Mouse (Mus musculus): Measurements from ENCODE around the gene Ptbp3. TPM values are rescaled to one million over a fixed set of nuclear protein-coding genes. Genes with fewer than 3 reads are reported as not detected.

The Ptbp3 gene
- total and polyA plus RNA-seq, 3 experiments = 78.8 to 315 (median 121) TPM

DNA sequence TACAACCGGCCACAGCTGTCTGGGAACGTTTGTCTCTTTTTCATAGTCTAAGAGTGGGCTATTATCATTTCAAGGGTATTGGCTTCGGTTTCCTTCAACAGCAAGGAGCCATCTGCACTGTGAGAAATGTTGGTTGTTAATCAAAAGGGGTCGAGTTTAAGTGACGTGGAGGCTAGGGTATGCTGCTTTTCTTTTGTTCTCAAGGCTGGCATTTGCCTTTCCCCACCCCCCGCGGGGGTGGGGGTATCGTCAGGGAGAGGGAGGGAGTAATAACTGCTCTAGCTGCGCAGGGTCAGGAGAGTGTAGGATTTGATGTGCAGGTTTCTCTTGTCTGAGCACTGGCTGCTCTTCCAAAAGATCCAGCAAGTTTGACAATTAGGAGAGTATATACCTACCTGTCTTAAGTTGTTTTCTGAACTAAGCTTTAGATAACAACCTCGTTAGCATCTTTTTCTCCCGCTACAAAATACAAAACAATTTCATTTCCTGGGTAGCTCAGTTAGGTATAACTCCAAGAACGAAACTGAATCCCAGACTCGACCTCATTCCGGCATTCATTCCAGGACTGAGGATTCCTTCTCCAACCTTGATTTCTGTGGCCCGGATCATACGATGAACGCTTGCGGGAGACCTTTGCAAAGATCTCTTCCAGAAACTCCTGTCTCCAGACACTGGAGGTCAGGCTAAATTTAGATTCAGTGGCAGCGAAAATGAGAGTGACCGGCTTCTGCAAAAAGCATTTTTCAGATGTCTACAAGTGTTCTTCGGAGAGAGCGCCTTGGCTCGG, 31.5 kb upstream of the Ptbp3 start:
- no peaks in the 10 kb centered on the region for H3K9me3 ChIP-seq (replicated peaks; ENCODE audit: insufficient read depth, low read length)
- peaks cover 0 to 3% of the 10 kb centered on the region in 2 experiments; a peak in 2 of 4 replicates for H3K36me3 ChIP-seq (ENCODE audit: control insufficient read depth in 1 of 2, insufficient read depth in 2 of 2, low read length in 2 of 2)
- H3K9ac ChIP-seq (ENCODE audit: control insufficient read depth, low read depth, low read length, poor library complexity, severe bottlenecking) = peak overlapping the region; percentile 63
- peak overlapping the region; percentile 58 for H3K27ac ChIP-seq (ENCODE audit: control insufficient read depth, low read depth, low read length)
- no peaks in the 10 kb centered on the region; the same call in 1 of the 2 replicates for H3K79me2 ChIP-seq (ENCODE audit: control insufficient read depth, insufficient read depth, low read length, poor library complexity)
- no peaks in the 10 kb centered on the region; a peak in 1 of 4 replicates for H3K4me1 ChIP-seq (ENCODE audit: control insufficient read depth in 1 of 2, insufficient read depth in 2 of 2, low read length in 2 of 2)
- peak; percentile 79 for DNase-seq (ENCODE audit: low read depth, low spot score)
- no peaks in the 10 kb centered on the region for H3K27me3 ChIP-seq (ENCODE audit: control insufficient read depth in 1 of 2, insufficient read depth in 2 of 2, low read length in 2 of 2)
- H3K4me3 ChIP-seq (ENCODE audit: control insufficient read depth in 1 of 2, insufficient read depth in 1 of 2, low read depth in 2 of 2, low read length in 2 of 2) = peak overlapping the region; percentile 75 to 94
- peak; percentile 19 for TF ChIP-seq SIN3A (IDR thresholded peaks at IDR 0.05; ENCODE audit: low read length)
- TF ChIP-seq NELFE (IDR thresholded peaks at IDR 0.05; ENCODE audit: low read depth, low read length) = peak; percentile 24
- no peak; the same call in 1 of the 2 replicates for TF ChIP-seq MXI1 (IDR thresholded peaks at IDR 0.05; ENCODE audit: low read depth, low read length)
- peak; percentile 61 for TF ChIP-seq NRF1 (IDR thresholded peaks at IDR 0.05; ENCODE audit: insufficient read depth, low read depth, low read length, poor library complexity, severe bottlenecking)
- 0 out of 2 replicates have a peak, but pooled peaks have one; percentile 5 for TF ChIP-seq MYC (IDR thresholded peaks at IDR 0.05; ENCODE audit: low read depth, low read length)
- TF ChIP-seq ETS1 (IDR thresholded peaks at IDR 0.05; ENCODE audit: low read depth, low read length) = peak; percentile 34; the same call in 1 of the 2 replicates
- peak; percentile 57; the same call in 1 of the 2 replicates for TF ChIP-seq HCFC1 (IDR thresholded peaks at IDR 0.05; ENCODE audit: low read depth, low read length)
- TF ChIP-seq MEF2A (IDR thresholded peaks at IDR 0.05; ENCODE audit: extremely low read depth, insufficient replicate concordance, low read depth, low read length, poor library complexity, severe bottlenecking) = no peak; the same call in 1 of the 2 replicates
- TF ChIP-seq MAZ (IDR thresholded peaks at IDR 0.05; ENCODE audit: low read depth, low read length) = peak; percentile 98

DNA sequence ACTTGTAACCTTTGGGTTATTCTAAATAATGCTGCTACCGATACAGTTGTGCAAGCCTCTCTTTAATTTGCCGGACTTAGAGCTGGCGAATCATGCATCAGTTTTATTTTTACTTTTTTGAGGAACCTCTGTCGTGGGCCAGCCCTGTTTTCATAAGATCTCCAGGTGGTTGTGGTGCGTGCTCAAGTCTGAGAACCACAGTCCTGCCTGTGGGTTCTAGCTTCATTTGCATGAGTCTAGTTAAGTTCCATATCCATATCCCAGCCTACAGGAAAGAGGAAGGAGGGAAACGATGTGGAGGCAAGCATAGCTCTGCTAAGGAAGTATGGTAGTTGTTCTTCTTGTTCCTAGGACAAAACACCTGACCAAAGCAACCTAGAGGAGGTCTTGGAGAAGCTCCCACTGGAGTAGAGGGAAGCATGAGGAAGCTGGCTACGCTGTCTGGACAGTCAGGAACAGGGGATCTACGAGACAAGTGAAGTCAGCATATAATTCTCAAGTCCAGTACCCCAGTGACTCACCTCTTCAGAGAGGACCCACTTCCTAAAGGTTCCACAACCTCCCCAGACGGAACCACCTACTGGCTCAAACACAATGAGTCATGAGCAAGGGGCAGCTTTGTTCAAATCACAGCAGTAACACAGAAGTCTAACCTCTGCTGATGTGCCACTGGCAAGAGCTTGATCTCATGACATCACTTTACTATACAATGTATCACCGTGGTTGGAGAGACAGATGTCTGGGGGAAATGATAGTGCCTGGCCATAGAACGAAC, 26.2 kb upstream of the Ptbp3 start:
- Histone ChIP-seq H3K27me3 (ENCODE audit: control insufficient read depth in 1 of 2, insufficient read depth in 2 of 2, low read length in 2 of 2) (no peaks in the 10 kb centered on the region), H3K27ac (ENCODE audit: control insufficient read depth, low read depth, low read length) (no peak overlapping the region), H3K36me3 (ENCODE audit: control insufficient read depth in 1 of 2, insufficient read depth in 2 of 2, low read length in 2 of 2) (peaks cover 0 to 9% of the 10 kb centered on the region in 2 experiments; a peak in 2 of 4 replicates), H3K4me3 (ENCODE audit: control insufficient read depth in 1 of 2, insufficient read depth in 1 of 2, low read depth in 2 of 2, low read length in 2 of 2) (no peak overlapping the region), H3K4me1 (ENCODE audit: control insufficient read depth in 1 of 2, insufficient read depth in 2 of 2, low read length in 2 of 2) (peaks cover 0 to 8% of the 10 kb centered on the region in 2 experiments; a peak in 2 of 4 replicates), H3K9ac (ENCODE audit: control insufficient read depth, low read depth, low read length, poor library complexity, severe bottlenecking) (no peak overlapping the region), H3K9me3 (replicated peaks; ENCODE audit: insufficient read depth, low read length) (no peaks in the 10 kb centered on the region), H3K79me2 (ENCODE audit: control insufficient read depth, insufficient read depth, low read length, poor library complexity) (no peaks in the 10 kb centered on the region)
- TF ChIP-seq ZKSCAN1 (IDR thresholded peaks at IDR 0.05; ENCODE audit: low read depth, low read length) (no peak), GABPA (IDR thresholded peaks at IDR 0.05; ENCODE audit: low read depth, low read length) (no peak), MXI1 (IDR thresholded peaks at IDR 0.05; ENCODE audit: low read depth, low read length) (no peak), SMC3 (IDR thresholded peaks at IDR 0.05; ENCODE audit: low read depth, low read length) (no peak), EP300 (IDR thresholded peaks at IDR 0.05; ENCODE audit: low read depth in 1 of 2, low read length in 2 of 2) (no peak), MYC (IDR thresholded peaks at IDR 0.05; ENCODE audit: low read depth, low read length) (no peak), CHD2 (IDR thresholded peaks at IDR 0.05; ENCODE audit: low read length) (no peak), KAT2A (conservative IDR thresholded peaks at IDR 0.05; ENCODE audit: low read depth, low read length) (no peak)
- DNase-seq (ENCODE audit: low read depth, low spot score) = no peak
